Mouse (Mus musculus) ovary, adult 18-20 months (tissue): ENCODE results near the gene Itga4.

Experiments
- DNase-seq: peaks from one replicate; pipeline ENCODE4 v3.0.0; 2022; ENCODE audit warnings: low spot score, mixed read lengths

Gene Itga4

DNA sequence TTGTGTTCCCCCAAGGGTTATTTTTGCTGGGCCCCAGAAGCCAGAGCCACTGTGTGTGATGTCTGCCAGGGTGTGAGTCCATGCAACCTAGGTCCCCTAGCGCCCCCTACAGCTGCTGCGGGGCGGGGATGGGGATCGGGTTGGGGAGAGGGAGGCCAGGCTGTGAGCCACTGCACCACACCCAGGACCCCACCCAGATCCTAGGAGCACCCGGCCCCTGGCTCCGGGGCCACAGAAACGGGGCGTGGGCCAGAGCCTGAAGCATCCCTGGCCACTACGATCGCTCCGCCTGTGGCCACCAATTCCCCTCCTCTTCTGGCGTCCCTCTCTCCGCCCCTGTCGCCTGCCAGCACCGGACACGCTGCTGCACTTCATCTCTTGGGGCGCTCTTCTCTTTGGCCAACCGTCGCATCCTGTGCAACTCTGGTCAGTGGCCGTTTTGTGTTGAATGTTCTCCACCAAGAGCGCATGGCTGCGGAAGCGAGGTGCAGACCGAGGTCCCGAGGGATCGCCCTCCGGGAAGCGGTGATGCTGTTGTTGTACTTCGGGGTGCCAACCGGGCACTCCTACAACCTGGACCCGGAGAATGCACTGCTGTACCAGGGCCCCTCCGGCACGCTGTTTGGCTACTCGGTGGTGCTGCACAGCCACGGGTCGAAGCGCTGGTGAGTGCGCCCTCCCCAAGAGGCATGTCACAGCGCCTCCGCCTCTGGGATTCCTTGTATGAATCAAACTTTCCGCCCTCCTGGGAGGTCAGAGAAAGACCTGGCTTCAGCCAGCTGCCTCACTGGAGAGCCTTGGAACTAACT, at the start of gene Itga4:
Itga4 (plus strand) TSS at position 235 of the 809 bp plus-strand sequence.
- DNase-seq = peak; percentile 8

DNA sequence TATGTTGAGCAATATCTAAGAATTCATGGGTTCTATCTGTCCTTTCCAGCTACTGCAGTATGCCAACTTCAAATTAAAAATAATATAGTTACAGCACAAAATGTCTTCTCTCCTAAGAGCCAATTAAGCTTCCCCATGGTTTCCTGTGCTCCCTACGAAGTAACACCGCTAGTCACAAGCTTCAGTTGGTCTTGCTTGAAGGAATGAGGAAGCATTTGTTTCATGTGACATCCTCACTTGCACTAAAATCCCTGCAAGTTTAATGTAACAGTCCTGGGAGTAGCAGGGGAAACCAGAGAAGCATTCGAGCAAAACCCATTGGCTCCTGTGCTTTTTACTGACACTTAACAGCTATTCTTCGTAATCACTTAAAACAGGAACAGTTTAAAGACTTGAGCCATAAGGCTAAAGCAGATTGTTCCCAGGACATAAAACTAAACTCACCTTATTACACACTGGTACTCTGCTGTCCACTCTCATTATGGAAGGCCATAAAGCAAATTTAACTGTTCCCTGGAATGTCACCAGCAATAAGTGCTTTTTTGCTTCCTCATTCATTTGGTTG, 49.0 kb upstream of the Itga4 start:
- DNase-seq = no peak

GRCm38 (mm10) chr2:79214982-79215381, 40.2 kb upstream of the Itga4 start:
- DNase-seq = no peak

GRCm38 (mm10) chr2:79215479-79215878, 39.7 kb upstream of the Itga4 start:
- no peak for DNase-seq

- no peak for DNase-seq
These were observed 30.4 kb upstream of the Itga4 start for GRCm38 (mm10) chr2:79224714-79225426.

- no peak for DNase-seq
These were observed 27.4 kb upstream of the Itga4 start for GRCm38 (mm10) chr2:79227805-79228241.

GRCm38 (mm10) chr2:79231056-79231949, 23.9 kb upstream of the Itga4 start:
- no peak for DNase-seq

DNA sequence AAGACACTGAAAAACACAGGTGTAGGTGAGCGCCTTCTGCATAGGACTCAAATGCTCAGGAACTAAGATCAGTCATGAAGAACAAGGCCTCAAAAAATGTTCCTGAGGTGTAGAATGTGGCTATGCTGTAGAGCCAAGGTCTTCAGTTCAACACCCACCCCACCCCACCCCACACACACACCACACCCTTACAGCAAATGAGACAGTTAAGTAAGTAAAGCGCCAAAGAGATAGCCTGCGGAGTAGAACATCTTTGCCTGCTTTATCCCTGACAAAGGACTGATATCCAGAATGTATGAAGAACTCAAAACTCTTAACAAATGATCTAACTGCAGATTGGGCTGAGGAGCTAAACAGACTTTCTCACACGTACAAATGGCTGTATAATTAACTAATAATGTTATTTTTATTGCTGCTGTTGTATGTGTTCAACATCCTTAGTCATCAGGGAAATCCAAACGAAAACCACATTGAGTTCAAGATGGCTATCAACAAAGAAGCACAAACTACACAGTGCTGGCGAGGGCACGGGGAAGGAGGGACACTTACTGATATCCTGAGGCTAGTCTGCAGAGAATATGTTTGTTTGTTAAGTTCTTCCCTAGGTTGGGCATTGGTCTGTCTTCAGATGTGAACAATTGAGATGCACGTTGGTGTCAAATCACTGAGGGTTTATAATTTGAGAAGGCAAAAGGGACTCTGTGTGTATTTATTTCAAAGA, 19.3 kb upstream of the Itga4 start:
- DNase-seq = no peak

GRCm38 (mm10) chr2:79237216-79237615, 18.0 kb upstream of the Itga4 start:
- no peak for DNase-seq

GRCm38 (mm10) chr2:79244276-79244675, 10.9 kb upstream of the Itga4 start:
- no peak for DNase-seq

DNA sequence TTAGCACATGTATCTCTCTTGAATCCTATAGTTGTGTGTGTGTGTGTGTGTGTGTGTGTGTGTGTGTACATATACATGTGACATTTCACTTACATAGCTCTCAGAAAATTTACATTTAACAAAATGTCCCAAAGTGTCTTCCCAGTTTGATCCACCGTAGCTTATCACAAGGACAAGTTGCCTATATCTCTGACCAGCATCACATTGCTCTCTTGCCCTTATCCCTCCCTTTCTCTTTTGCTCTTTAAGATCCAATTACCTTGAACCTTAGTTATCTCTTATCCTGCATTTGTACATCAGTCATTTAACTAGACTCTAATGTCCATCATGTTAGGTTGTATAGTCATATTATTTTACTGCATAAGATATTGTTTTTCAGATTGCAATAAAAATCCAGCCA, 10.5 kb upstream of the Itga4 start:
- no peak for DNase-seq

GRCm38 (mm10) chr2:79248283-79248682, 6.9 kb upstream of the Itga4 start:
- DNase-seq = no peak

- no peak for DNase-seq
These were observed 4.7 kb upstream of the Itga4 start for GRCm38 (mm10) chr2:79250510-79250909.

DNA sequence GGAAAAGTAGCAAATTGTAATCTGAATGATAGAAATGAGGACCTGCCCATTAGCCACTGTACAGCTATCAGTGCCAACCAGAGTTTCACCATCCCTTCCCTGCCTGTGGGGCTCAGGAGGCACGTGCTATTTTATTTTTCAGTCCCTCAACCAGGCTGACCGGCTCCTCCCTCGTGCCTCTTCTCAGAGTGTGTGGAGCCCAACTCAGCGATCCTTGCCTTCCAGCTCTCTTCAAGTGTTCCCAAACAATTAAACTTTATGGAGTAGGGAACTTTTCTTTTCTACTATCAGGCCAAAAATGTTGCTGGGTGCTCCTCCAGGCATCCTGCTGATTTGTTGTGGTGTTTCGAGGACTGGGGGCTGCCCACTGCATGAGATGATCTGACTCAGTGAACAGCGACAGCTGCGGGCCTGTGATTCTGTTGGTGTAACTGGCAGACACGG, 1.4 kb upstream of the Itga4 start:
- no peak for DNase-seq

- DNase-seq = no peak
These were observed 536 bp upstream of the Itga4 start for GRCm38 (mm10) chr2:79254588-79255191.

- DNase-seq = no peak
These were observed 744 bp downstream of the Itga4 start for GRCm38 (mm10) chr2:79256001-79256339.

GRCm38 (mm10) chr2:79256376-79256775, 1.1 kb downstream of the Itga4 start:
- DNase-seq = no peak

DNA sequence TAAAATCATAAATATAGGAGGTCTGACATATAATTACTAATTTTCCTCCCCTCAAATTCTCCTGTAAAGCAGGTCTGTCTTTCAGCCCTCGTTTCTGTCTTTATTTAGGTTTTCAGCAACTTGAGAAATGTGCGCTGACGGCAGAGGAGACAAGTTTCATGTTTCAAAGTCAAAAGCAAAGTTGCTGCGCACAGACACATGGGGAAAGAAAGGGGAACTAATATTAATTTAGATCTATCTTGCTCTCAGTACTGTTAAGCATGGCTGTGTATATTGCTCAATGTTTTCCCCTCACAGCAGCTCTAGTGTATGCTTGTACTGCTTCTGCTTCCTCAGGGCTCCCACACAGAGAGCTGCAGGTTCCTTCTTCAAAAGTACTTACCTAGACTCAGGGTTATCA, 1.7 kb downstream of the Itga4 start:
- DNase-seq = no peak

GRCm38 (mm10) chr2:79257411-79257810, 2.2 kb downstream of the Itga4 start:
- DNase-seq = no peak

- no peak for DNase-seq
These were observed 4.1 kb downstream of the Itga4 start for GRCm38 (mm10) chr2:79259326-79259725.

- no peak for DNase-seq
These were observed 10.4 kb downstream of the Itga4 start for GRCm38 (mm10) chr2:79265665-79266064.
